Mouse (Mus musculus) liver, embryonic 12.5 days (tissue): ENCODE measurements at regions not wholly inside any gene's neighbourhood (a gene's known extent, or its start where the extent isn't known, plus 50 kb on each side); places are given as distances from the start of the nearest gene placed in this dataset.

Experiments
- ATAC-seq: fragments of 200-750 bp; cut with Nextera tagmentation; 2 replicates; pipeline ENCODE4 v1.8.0; 2017; ENCODE audit warnings: moderate number of reproducible peaks, mild to moderate bottlenecking, moderate library complexity
- H3K27ac ChIP-seq: fragments of 300-500 bp; sonication (generic); 2 replicates; pipeline ENCODE4 v1.5.1; 2016; ENCODE audit warnings: mild to moderate bottlenecking
- H3K27me3 ChIP-seq: fragments of 300-500 bp; sonication (generic); replicated peaks from 2 replicates; pipeline ENCODE4 v1.6.1; 2016; ENCODE audit warnings: mild to moderate bottlenecking, moderate library complexity
- H3K36me3 ChIP-seq: fragments of 300-500 bp; sonication (generic); 2 replicates; pipeline ENCODE4 v1.6.1; 2016; ENCODE audit warnings: mild to moderate bottlenecking, moderate library complexity
- H3K4me1 ChIP-seq: fragments of 300-500 bp; sonication (generic); 2 replicates; pipeline ENCODE4 v1.6.1; 2016
- H3K4me2 ChIP-seq: fragments of 300-500 bp; sonication (generic); 2 replicates; pipeline ENCODE4 v1.6.1; 2016; ENCODE audit warnings: mild to moderate bottlenecking, moderate library complexity
- H3K4me3 ChIP-seq: fragments of 300-500 bp; sonication (generic); 2 replicates; pipeline ENCODE4 v1.5.1; 2016; ENCODE audit warnings: mild to moderate bottlenecking, moderate library complexity
- H3K9ac ChIP-seq: fragments of 300-500 bp; sonication (generic); 2 replicates; pipeline ENCODE4 v1.6.1; 2016; ENCODE audit warnings: mild to moderate bottlenecking, moderate library complexity
- H3K9me3 ChIP-seq: fragments of 300-500 bp; sonication (generic); replicated peaks from 2 replicates; pipeline ENCODE4 v1.6.1; 2016; ENCODE audit warnings: mild to moderate bottlenecking, moderate library complexity
- WGBS: fragments of 180-500 bp; shearing (Covaris S2); methylation state at CpG from one replicate; pipeline ENCODE4 v1.1.7; 2016; ENCODE audit not compliant: insufficient replicate concordance; 5-methylcytosine and 5-hydroxymethylcytosine counted together

DNA sequence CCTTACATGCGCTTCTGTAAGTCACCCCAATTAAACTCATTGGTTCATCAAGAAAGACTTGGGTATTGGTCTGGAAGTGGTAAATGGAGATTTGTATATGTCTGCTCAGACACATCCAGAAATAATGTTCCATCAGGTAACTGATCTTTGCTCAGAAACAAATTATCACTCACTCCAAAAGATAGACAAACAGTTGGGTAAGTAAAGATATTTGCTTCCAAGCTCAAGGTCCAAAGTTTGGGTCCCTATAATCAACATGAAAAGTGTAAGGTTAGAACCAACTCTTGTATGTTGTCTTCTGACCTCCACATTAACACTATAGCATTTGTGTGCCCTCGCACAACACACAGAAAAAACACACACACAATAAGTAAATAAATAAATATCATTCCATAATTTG, 232.0 kb downstream of the Rnf144a start:
- H3K27ac ChIP-seq = no peak overlapping the region
- no peaks in the 10 kb centered on the region for H3K9me3 ChIP-seq
- H3K27me3 ChIP-seq = no peaks in the 10 kb centered on the region
- no peaks in the 10 kb centered on the region for H3K4me1 ChIP-seq
- no peak overlapping the region for H3K4me3 ChIP-seq
- ATAC-seq = no peak
- no peak overlapping the region for H3K9ac ChIP-seq
- WGBS = 73% methylated on average over 2 of the region's 2 CpGs
- H3K4me2 ChIP-seq = no peak overlapping the region
- H3K36me3 ChIP-seq = no peaks in the 10 kb centered on the region

GRCm38 (mm10) chr12:26180846-26181245, 234.2 kb downstream of the Rnf144a start:
- Histone ChIP-seq H3K27me3 (no peaks in the 10 kb centered on the region), H3K9me3 (no peaks in the 10 kb centered on the region), H3K36me3 (no peaks in the 10 kb centered on the region), H3K9ac (no peak overlapping the region), H3K4me2 (no peak overlapping the region), H3K4me1 (no peaks in the 10 kb centered on the region), H3K4me3 (no peak overlapping the region), H3K27ac (no peak overlapping the region)
- WGBS = 72% methylated on average over 7 of the region's 7 CpGs
- ATAC-seq = no peak

DNA sequence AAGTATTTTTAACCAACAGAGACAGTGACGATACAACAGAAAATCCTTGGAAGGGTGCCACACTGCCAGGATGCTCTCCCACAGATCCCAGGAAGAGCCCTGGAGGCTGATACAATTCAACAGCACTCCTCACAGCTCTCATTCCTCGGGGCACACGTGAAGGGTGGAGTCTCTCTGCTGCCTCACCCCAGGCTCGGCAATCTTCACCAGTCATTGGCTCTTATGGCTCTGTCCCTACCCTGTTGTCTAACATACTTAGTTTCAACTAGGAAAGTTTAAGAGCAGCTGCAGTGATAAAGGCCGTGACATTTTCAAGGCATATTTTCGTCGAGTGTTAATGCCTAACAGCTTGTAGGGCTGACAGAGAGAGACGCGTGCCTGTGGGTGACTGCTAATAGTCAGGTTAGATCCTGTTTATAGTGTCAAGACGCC, 238.8 kb downstream of the Rnf144a start:
- no peak overlapping the region for H3K27ac ChIP-seq
- no peak overlapping the region for H3K4me2 ChIP-seq
- WGBS = 46% methylated on average over 10 of the region's 10 CpGs
- H3K36me3 ChIP-seq = no peaks in the 10 kb centered on the region
- no peak overlapping the region for H3K4me3 ChIP-seq
- H3K27me3 ChIP-seq = no peaks in the 10 kb centered on the region
- no peak for ATAC-seq
- H3K4me1 ChIP-seq = no peaks in the 10 kb centered on the region
- H3K9me3 ChIP-seq = no peaks in the 10 kb centered on the region
- no peak overlapping the region for H3K9ac ChIP-seq

GRCm38 (mm10) chr12:26163416-26163815, 251.6 kb downstream of the Rnf144a start:
- H3K4me1 ChIP-seq = no peaks in the 10 kb centered on the region
- H3K27me3 ChIP-seq = no peaks in the 10 kb centered on the region
- no peak for ATAC-seq
- no peak overlapping the region for H3K27ac ChIP-seq
- no peak overlapping the region for H3K9ac ChIP-seq
- no peak overlapping the region for H3K4me2 ChIP-seq
- H3K4me3 ChIP-seq = no peak overlapping the region
- WGBS = 51% methylated on average over 3 of the region's 3 CpGs
- no peaks in the 10 kb centered on the region for H3K36me3 ChIP-seq
- H3K9me3 ChIP-seq = no peaks in the 10 kb centered on the region

- Histone ChIP-seq H3K4me2 (no peak overlapping the region), H3K9me3 (no peaks in the 10 kb centered on the region), H3K36me3 (no peaks in the 10 kb centered on the region), H3K27ac (no peak overlapping the region), H3K27me3 (no peaks in the 10 kb centered on the region), H3K4me3 (no peak overlapping the region), H3K4me1 (no peaks in the 10 kb centered on the region), H3K9ac (no peak overlapping the region)
- WGBS = 70% methylated on average over 11 of the region's 11 CpGs
- ATAC-seq = no peak
Measured at GRCm38 (mm10) chr12:26160861-26161615, 254.0 kb downstream of the Rnf144a start.

DNA sequence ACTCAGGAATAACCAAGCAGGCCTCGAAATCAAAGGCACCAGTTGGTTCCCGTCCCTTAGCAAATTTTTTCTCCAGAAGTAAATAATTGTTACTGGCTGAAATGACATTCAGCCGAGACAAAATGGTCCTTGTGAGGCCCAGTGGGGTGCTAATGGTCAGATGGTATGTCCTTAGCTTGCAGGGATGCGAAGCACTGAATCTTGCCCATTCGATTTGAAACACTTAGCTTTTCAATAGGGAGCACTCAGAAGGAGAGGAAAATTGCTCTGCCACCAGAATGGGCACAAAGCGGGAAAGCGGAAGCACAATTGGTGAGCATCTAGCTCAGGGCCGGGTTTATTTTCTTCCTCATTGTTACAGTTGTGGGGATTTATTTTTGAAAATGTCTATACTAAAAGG, 262.1 kb downstream of the Rnf144a start:
- Histone ChIP-seq H3K27me3 (no peaks in the 10 kb centered on the region), H3K9ac (no peak overlapping the region), H3K9me3 (no peaks in the 10 kb centered on the region), H3K36me3 (no peaks in the 10 kb centered on the region), H3K27ac (no peak overlapping the region), H3K4me1 (no peaks in the 10 kb centered on the region), H3K4me2 (no peak overlapping the region), H3K4me3 (no peak overlapping the region)
- 63% methylated on average over 8 of the region's 8 CpGs for WGBS
- no peak for ATAC-seq

GRCm38 (mm10) chr12:26146336-26146735, 268.7 kb downstream of the Rnf144a start:
- Histone ChIP-seq H3K4me3 (no peak overlapping the region), H3K4me1 (no peaks in the 10 kb centered on the region), H3K27ac (no peak overlapping the region), H3K9ac (no peak overlapping the region), H3K9me3 (no peaks in the 10 kb centered on the region), H3K36me3 (no peaks in the 10 kb centered on the region), H3K27me3 (no peaks in the 10 kb centered on the region), H3K4me2 (no peak overlapping the region)
- WGBS = 51% methylated on average over 3 of the region's 3 CpGs
- no peak for ATAC-seq

DNA sequence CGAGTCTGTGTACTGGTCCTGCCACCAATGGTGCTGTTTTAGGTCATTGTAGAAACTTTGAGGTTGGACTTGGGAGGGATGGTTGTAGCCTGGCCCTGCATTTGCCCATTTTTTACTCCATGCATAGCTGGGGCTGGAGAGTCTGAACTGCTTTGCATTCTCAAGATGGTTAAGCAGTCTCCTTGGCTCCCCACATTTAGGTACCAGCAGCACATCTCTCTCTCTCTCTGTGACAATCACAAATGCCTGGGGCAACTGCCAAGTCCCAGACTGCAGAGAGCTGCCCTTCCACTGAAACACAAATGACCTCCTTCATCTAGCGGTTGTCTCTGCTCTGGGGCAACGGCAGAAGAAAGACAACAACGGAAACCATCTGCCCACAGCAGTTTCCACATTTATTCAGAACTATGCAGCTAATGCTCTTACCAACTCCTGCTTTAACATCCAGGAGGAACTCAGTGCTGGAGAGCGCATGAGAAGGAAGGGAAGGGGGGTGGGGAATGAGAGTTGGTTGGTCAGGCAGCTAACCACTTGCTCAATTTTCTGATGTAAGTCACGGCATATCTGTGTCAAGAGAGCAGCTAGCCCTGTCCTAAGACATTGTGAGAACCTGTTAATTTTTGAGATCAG, 269.9 kb downstream of the Rnf144a start:
- H3K4me1 ChIP-seq = no peaks in the 10 kb centered on the region
- no peaks in the 10 kb centered on the region for H3K27me3 ChIP-seq
- H3K27ac ChIP-seq = no peak overlapping the region
- no peak for ATAC-seq
- 49% methylated on average over 6 of the region's 6 CpGs for WGBS
- no peak overlapping the region for H3K4me3 ChIP-seq
- H3K36me3 ChIP-seq = no peaks in the 10 kb centered on the region
- no peak overlapping the region for H3K9ac ChIP-seq
- H3K9me3 ChIP-seq = no peaks in the 10 kb centered on the region
- no peak overlapping the region for H3K4me2 ChIP-seq

- Histone ChIP-seq H3K4me3 (no peak overlapping the region), H3K36me3 (no peaks in the 10 kb centered on the region), H3K4me2 (no peak overlapping the region), H3K27ac (no peak overlapping the region), H3K9me3 (no peaks in the 10 kb centered on the region), H3K9ac (no peak overlapping the region), H3K4me1 (no peaks in the 10 kb centered on the region), H3K27me3 (no peaks in the 10 kb centered on the region)
- WGBS = 57% methylated on average over 3 of the region's 3 CpGs
- ATAC-seq = no peak
Measured at GRCm38 (mm10) chr12:26144616-26145015, 270.4 kb downstream of the Rnf144a start.

DNA sequence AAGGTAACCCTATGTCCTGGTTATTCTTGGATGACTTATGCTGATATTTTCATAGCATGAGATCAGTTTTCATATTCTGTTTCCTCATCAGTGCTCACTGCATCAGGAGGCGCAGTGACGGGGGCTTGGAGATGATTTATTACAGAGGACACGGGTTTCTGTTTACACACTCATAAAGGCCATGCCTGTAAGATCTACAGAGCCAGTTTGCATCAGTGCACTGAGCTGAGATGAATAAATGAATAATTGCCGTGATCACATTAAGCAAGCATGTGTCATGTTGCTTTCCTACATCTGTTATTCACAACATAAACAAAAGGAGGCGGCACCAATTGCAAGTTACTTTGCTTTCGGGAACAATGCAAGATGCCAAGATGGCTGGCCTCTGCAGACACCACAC, 271.6 kb downstream of the Rnf144a start:
- Histone ChIP-seq H3K4me2 (no peak overlapping the region), H3K27me3 (no peaks in the 10 kb centered on the region), H3K36me3 (no peaks in the 10 kb centered on the region), H3K4me3 (no peak overlapping the region), H3K4me1 (no peaks in the 10 kb centered on the region), H3K9me3 (no peaks in the 10 kb centered on the region), H3K9ac (no peak overlapping the region), H3K27ac (no peak overlapping the region)
- no peak for ATAC-seq
- 68% methylated on average over 6 of the region's 6 CpGs for WGBS

DNA sequence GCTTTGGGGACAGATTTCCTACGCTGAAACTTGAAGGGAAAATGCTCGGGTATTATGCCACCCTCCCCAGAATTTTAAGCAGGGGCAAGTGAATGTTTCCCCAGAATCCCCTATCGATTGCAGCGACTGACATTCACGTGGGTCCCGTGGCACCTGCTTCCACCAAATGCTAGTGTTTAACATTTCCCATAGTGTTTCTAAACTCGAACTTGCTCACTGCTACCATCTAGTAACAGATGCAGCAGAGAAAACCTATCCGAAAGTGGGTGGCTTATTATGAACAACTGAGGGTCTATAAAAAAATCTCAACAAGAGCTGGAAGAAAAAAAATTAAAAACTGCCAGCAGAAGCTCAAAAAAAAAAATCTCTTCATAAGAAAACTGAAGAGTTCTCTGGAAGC, 284.2 kb downstream of the Rnf144a start:
- no peak overlapping the region for H3K4me2 ChIP-seq

GRCm38 (mm10) chr12:26130011-26130410, 285.0 kb downstream of the Rnf144a start:
- no peaks in the 10 kb centered on the region for H3K9me3 ChIP-seq
- H3K4me1 ChIP-seq = no peaks in the 10 kb centered on the region
- H3K9ac ChIP-seq = no peak overlapping the region
- H3K36me3 ChIP-seq = no peaks in the 10 kb centered on the region
- no peak for ATAC-seq
- H3K4me3 ChIP-seq = no peak overlapping the region
- H3K27me3 ChIP-seq = no peaks in the 10 kb centered on the region
- no peak overlapping the region for H3K27ac ChIP-seq
- 64% methylated on average over 3 of the region's 3 CpGs for WGBS
- H3K4me2 ChIP-seq = no peak overlapping the region

More for the DNA sequence above, 284.2 kb downstream of the Rnf144a start:
- Histone ChIP-seq H3K9me3 (no peaks in the 10 kb centered on the region), H3K27ac (no peak overlapping the region), H3K27me3 (no peaks in the 10 kb centered on the region), H3K4me1 (no peaks in the 10 kb centered on the region), H3K9ac (no peak overlapping the region), H3K36me3 (no peaks in the 10 kb centered on the region), H3K4me3 (no peak overlapping the region)
- ATAC-seq = no peak
- WGBS = 63% methylated on average over 8 of the region's 8 CpGs
